Mouse (Mus musculus): Measurements from ENCODE around the gene Echs1.

Echs1 gene

DNA sequence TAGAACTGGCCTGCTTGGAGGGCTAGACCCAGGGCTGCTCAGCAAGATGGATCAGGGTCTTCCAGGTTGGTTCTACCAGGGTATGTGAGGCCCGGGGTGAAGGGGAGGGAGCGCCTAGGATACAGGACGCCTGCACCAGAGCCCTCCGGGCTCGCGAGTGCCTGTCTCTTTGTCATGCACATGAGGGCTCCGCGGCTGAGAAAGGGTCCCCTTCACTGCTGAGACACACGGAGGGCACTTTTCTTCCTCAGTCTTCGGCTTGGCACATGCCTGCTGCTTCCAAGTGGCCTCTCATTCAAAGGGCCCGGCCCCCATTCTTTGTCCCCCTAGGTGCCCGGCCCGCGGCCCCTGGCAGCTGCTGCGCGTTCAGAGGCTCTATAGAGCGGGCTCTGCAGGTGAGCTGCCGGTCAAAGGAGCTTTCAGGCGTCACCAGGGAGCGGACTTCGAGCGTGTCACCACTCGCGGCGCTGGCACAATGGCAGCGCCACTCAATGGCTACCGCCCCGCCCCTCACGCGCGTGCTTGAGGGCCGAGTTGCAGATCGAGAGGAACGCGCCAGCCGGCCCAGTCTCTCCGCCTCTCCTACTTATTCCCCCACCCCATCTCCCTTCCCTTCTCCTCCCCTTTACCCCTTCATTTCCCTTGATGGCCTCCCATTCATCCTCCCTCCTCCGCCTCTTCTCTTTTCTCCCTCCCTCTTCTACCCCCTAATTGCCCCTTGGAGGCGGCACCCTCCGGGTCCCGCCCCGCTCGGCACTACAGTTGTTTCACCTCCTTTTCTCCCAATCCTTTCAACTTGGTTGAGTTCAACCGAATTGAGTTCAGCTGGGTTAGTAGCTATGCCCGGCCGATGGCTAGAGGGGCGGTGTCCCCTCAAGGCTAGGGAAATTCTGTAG is 55.1 kb downstream of the Echs1 start:
- no peak for DNase-seq

DNA sequence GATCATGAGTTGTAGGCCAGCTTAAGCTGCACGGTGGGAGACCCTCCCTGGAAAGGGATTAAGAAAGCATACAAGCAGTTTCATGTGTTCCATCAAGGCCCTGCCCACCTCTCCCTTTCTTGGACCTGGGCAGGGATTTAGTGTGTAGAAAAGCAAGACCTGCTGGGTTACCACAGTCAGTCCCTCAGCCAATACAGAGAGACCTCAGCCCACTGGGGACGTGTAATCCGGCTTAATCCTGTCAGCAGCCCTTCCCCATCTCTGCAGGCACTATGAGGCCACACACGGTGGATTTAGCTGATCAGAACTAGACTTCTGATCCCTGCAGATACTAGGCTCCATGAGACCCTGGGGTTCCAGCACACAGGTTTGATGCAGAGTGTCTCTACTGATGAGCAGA is 56.7 kb downstream of the Echs1 start:
- DNase-seq: no peak

DNA sequence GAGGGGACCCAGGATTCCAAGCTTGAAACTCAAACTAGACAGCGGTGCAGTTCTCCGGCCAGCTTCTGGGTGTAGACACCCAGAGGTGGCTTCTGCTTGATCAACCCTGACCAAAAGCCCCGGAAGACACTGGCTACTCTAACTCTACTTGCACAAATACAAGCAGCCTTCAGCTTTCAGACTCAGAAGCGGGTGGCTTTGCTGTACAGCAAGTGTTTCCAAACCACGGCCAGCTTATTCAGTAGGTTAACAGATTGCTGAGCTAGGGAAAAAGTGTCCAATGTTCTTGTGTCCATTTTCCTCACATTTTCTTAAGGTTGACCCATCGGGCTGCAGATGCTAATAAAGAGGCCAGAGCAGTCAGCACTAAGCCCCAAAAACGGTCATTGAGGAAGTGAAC is 57.7 kb downstream of the Echs1 start:
- DNase-seq: no peak

DNA sequence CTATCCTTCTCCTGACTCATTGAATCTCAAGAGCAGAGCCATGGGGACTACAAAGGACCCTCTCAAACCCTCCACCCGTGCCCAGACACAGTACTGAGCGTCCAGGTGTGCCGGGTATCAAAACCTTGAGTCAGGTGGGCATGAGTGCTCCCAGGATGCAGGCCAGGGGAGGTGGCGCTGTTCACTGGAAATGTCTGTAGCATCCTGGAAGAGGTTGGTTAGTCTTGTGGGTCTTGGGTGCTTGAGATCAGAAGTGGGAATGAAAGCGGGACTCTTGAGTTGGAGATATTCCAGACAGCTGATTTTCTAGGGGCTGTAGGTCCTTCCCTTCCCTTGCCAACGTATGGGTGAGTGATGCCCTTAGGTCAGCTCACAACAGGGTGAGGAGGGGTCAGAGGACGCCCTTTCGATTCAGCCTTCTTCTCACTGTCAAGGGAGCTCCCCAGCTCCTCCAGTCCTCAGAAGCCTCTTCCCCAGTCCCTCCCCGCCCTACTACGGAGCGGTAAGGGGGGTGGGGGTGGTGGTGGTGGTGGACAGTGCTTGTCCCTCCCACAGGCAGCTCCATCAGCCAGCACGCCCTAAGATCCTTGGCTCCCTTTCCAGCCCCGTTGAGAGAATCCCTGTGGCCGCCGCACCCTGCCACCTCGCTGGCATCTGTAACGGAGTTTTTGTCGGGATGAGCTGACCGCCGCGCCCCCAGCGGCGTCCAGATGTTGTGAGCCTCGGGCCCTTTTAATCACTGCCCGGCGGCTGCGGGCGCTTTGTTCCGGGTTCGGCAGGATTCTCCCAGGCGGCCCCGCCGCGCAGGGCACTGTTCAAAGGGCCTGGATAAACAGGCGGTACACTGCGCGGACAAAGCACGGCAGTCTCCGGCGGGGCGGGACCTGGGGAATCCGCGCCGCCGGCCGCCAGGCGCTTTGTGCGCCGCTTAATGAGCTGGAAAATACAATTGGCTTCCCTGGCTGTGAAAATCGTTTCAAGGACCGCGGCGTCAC is 58.6 kb downstream of the Echs1 start:
- peak in 1 of 2 experiments; percentile 29 for DNase-seq

Data from kidney, adult 8-10 months (tissue).